Mouse (Mus musculus) ES-E14 (cell line): ENCODE measurements around the gene Tspan32.

ENCODE experiments used
- MAFK ChIP-seq: IDR thresholded peaks from 2 replicates; pipeline ENCODE4 v1.6.1; 2014; ENCODE audit warnings: mild to moderate bottlenecking, low read depth, low read length, inconsistent platforms; ENCODE audit not compliant: insufficient read depth
- ZC3H11A ChIP-seq: IDR thresholded peaks from 2 replicates; pipeline ENCODE4 v1.6.1; 2012; ENCODE audit warnings: low read depth, mild to moderate bottlenecking, inconsistent platforms, low read length, borderline replicate concordance
- ZNF384 ChIP-seq: IDR thresholded peaks from 2 replicates; pipeline ENCODE4 v1.6.1; 2012; ENCODE audit warnings: low read depth, low read length, inconsistent platforms

DNA sequence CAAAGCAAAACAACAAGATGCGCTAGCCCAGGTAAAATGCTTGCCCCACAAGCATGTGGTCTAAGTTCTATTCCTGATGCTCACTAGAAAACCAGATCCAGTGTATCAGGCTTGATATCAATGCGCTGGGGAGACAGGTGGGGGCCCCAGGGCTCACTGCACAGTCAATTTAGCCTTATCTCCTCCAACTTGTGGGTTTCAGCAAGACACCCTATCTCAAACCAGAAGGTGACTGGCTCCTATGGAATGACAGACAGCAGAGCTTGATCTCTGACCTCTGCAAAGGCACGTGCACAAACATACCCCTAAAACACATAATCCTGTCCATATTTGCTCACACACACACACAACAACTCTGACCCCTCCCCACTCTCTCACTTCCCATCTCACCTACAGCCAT is 17.1 kb upstream of the Tspan32 start:
- TF ChIP-seq ZNF384, result no peak
- no peak for TF ChIP-seq ZC3H11A
- no peak for TF ChIP-seq MAFK
